Mouse (Mus musculus): Measurements from ENCODE around the gene Ttc23.

GRCm38 (mm10) chr7:67688281-67688680 is 41.1 kb downstream of the Ttc23 start:
- TF ChIP-seq CHD2 (IDR thresholded peaks at IDR 0.05; ENCODE audit: low read depth, low read length): no peak
- TF ChIP-seq ZC3H11A (IDR thresholded peaks at IDR 0.05; ENCODE audit: borderline replicate concordance, low read depth, low read length): no peak
- no peak for TF ChIP-seq ZNF384 (IDR thresholded peaks at IDR 0.05; ENCODE audit: low read depth, low read length)
- no peak for TF ChIP-seq MAFK (IDR thresholded peaks at IDR 0.05; ENCODE audit: insufficient read depth, low read depth, low read length)
- no peak for TF ChIP-seq HCFC1 (IDR thresholded peaks at IDR 0.05; ENCODE audit: borderline replicate concordance, insufficient read depth, low read length)

Measured in ES-E14 (cell line).